33 mouse cellular contexts compared by ENCODE assay signal in genomic region chr11:45966896-45967295, GRCm38 (mm10). TPM values are rescaled to one million over a fixed set of nuclear protein-coding genes. Genes with fewer than 3 reads are reported as not detected.
DNase-seq lines count a peak whose midpoint lies in the region; ATAC-seq and TF ChIP-seq lines count a peak whose summit lies in the region.
"Had no signal": no experiment of that assay in that cellular context is flagged by ENCODE, and none has a peak within 500 bp of the region (broad histone marks: within the 10 kb centered on the region; RNA-seq: fewer than 3 reads in every experiment).

No protein-coding gene starts in this region.

- H3K4me1 ChIP-seq in lung, postnatal 0 days (ENCODE audit: insufficient read depth, low read depth, low read length), result no peaks in the 10 kb centered on the region
- no peaks in the 10 kb centered on the region for H3K4me1 ChIP-seq in embryonic fibroblast, embryonic 13.5 days (ENCODE audit: control insufficient read depth, insufficient read depth, low read length)
- no peaks in the 10 kb centered on the region for H3K4me1 ChIP-seq in hindbrain, embryonic 10.5 days (replicated peaks)
- H3K4me1 ChIP-seq: embryonic facial prominence, embryonic 10.5 days; embryonic facial prominence, embryonic 13.5 days; forebrain, embryonic 10.5 days; forebrain, embryonic 13.5 days; heart, embryonic 10.5 days; heart, embryonic 13.5 days; hindbrain, embryonic 12.5 days; hindbrain, embryonic 15.5 days had no signal

- ATAC-seq in lung, postnatal 0 days, result no peak
- no peak for ATAC-seq in megakaryocyte, adult 5-6 weeks (ENCODE audit: poor library complexity, severe bottlenecking)
- ATAC-seq: activated CD4-positive, CD25-positive, alpha-beta regulatory T cell, adult 4 months; forebrain, embryonic 13.5 days; forebrain, embryonic 16.5 days had no signal

- H3K27ac ChIP-seq in lung, postnatal 0 days (ENCODE audit: low read length), result no peak overlapping the region
- peak overlapping the region; percentile 80 for H3K27ac ChIP-seq in embryonic fibroblast, embryonic 13.5 days (ENCODE audit: insufficient read depth, low read length)
- H3K27ac ChIP-seq in hindbrain, embryonic 10.5 days, result no peak overlapping the region
- no peak overlapping the region for H3K27ac ChIP-seq in left cerebral cortex, adult 2 months
- H3K27ac ChIP-seq: embryonic facial prominence, embryonic 10.5 days; embryonic facial prominence, embryonic 13.5 days; forebrain, embryonic 10.5 days; forebrain, embryonic 13.5 days; heart, embryonic 10.5 days; heart, embryonic 13.5 days; hindbrain, embryonic 12.5 days; hindbrain, embryonic 15.5 days had no signal

- no peak overlapping the region for H3K4me2 ChIP-seq in lung, postnatal 0 days (replicated peaks; ENCODE audit: low read depth, low read length)
- H3K4me2 ChIP-seq: embryonic facial prominence, embryonic 13.5 days; forebrain, embryonic 13.5 days; heart, embryonic 13.5 days; hindbrain, embryonic 12.5 days; hindbrain, embryonic 15.5 days had no signal

- TF ChIP-seq EP300 in lung, postnatal 0 days (IDR thresholded peaks at IDR 0.05), result no peak

- intact Hi-C loops in left cerebral cortex, adult 2 months (cut with DNase I), result no loop called here

- no peaks in the 10 kb centered on the region for H3K27me3 ChIP-seq in lung, postnatal 0 days (replicated peaks; ENCODE audit: insufficient read depth, low read length)
- no peaks in the 10 kb centered on the region for H3K27me3 ChIP-seq in hindbrain, embryonic 10.5 days (ENCODE audit: insufficient read depth, poor library complexity, severe bottlenecking)
- H3K27me3 ChIP-seq: embryonic facial prominence, embryonic 13.5 days; forebrain, embryonic 13.5 days; heart, embryonic 13.5 days; hindbrain, embryonic 12.5 days; hindbrain, embryonic 15.5 days had no signal

- TF ChIP-seq CTCF in lung, postnatal 0 days (IDR thresholded peaks at IDR 0.05), result no peak
- TF ChIP-seq CTCF in embryonic fibroblast, embryonic 13.5 days (IDR thresholded peaks at IDR 0.05; ENCODE audit: borderline replicate concordance, insufficient read depth, low read length), result no peak
- TF ChIP-seq CTCF in left cerebral cortex, adult 2 months (IDR thresholded peaks at IDR 0.05), result no peak

- no peaks in the 10 kb centered on the region for H3K9me3 ChIP-seq in lung, postnatal 0 days (ENCODE audit: low read length)
- no peaks in the 10 kb centered on the region for H3K9me3 ChIP-seq in hindbrain, embryonic 10.5 days
- H3K9me3 ChIP-seq: embryonic facial prominence, embryonic 10.5 days; embryonic facial prominence, embryonic 13.5 days; forebrain, embryonic 10.5 days; forebrain, embryonic 13.5 days; heart, embryonic 10.5 days; heart, embryonic 13.5 days; hindbrain, embryonic 12.5 days; hindbrain, embryonic 15.5 days had no signal

- no peaks in the 10 kb centered on the region for H3K36me3 ChIP-seq in lung, postnatal 0 days (ENCODE audit: insufficient read depth, low read length)
- no peaks in the 10 kb centered on the region for H3K36me3 ChIP-seq in hindbrain, embryonic 10.5 days
- H3K36me3 ChIP-seq: embryonic facial prominence, embryonic 10.5 days; embryonic facial prominence, embryonic 13.5 days; forebrain, embryonic 10.5 days; heart, embryonic 10.5 days; heart, embryonic 13.5 days; hindbrain, embryonic 12.5 days; hindbrain, embryonic 15.5 days had no signal

- no peak overlapping the region for H3K9ac ChIP-seq in lung, postnatal 0 days (replicated peaks; ENCODE audit: low read depth)
- H3K9ac ChIP-seq: embryonic facial prominence, embryonic 13.5 days; forebrain, embryonic 13.5 days; heart, embryonic 13.5 days; hindbrain, embryonic 12.5 days; hindbrain, embryonic 15.5 days had no signal

- 74% methylated on average over 4 of the region's 4 CpGs for WGBS in lung, postnatal 0 days
- 87% methylated on average over 4 of the region's 4 CpGs for WGBS in hindbrain, embryonic 10.5 days

- TF ChIP-seq POLR2A in embryonic fibroblast, embryonic 13.5 days (IDR thresholded peaks at IDR 0.05; ENCODE audit: low read depth, low read length), result no peak

- no peak overlapping the region for H3K4me3 ChIP-seq in lung, postnatal 0 days (ENCODE audit: low read depth, low read length)
- no peak overlapping the region for H3K4me3 ChIP-seq in embryonic fibroblast, embryonic 13.5 days (ENCODE audit: insufficient read depth, low read length)
- no peak overlapping the region for H3K4me3 ChIP-seq in hindbrain, embryonic 10.5 days
- no peak overlapping the region for H3K4me3 ChIP-seq in left cerebral cortex, adult 2 months
- H3K4me3 ChIP-seq: embryonic facial prominence, embryonic 10.5 days; embryonic facial prominence, embryonic 13.5 days; forebrain, embryonic 10.5 days; forebrain, embryonic 13.5 days; heart, embryonic 10.5 days; heart, embryonic 13.5 days; hindbrain, embryonic 12.5 days; hindbrain, embryonic 15.5 days had no signal

- peak; percentile 7 for DNase-seq in lung, postnatal 0 days (ENCODE audit: low spot score)
- DNase-seq in lung, postnatal 14 days, result no peak
- peak; percentile 66 for DNase-seq in NIH3T3 (ENCODE audit: low read depth)
- no peak for DNase-seq in hindbrain, embryonic 10.5 days (ENCODE audit: low spot score)
- DNase-seq in left cerebral cortex, adult 2 months (ENCODE audit: extremely low spot score in 1 of 2, low spot score in 2 of 2), result no peak
- DNase-seq: adrenal gland, postnatal 10 days; adrenal gland, postnatal 36 days; B cell, adult 2 months; cerebellum, adult 11 months; cerebellum, adult 2 months; cerebellum, adult 9-11 months; cerebellum, postnatal 25 days; embryo, embryonic 11 days; gastrocnemius, postnatal 25 days; heart, adult 18-20 months; heart, postnatal 14 days; heart, postnatal 4 days had no signal

RNA-seq across cellular contexts. Expression of gene Thg1l, which starts 11.6 kb away (rescaled TPM):
- polyA plus RNA-seq in lung, postnatal 0 days (2015; fragmentation: Nextera tagmentation; extraction: Ambion mirVana), result 6.0 and 6.9 TPM in 2 replicates
- polyA plus RNA-seq in embryonic fibroblast, embryonic 13.5 days (2011; ENCODE audit: insufficient read length, low read depth, missing spikeins), result 16.9 and 18.0 TPM in 2 replicates
- 13.5 and 15.6 TPM in 2 replicates for polyA plus RNA-seq in hindbrain, embryonic 10.5 days (2016; fragmentation: Nextera tagmentation; extraction: Ambion mirVana)
- total RNA-seq in left cerebral cortex, adult 2 months (2021), result 10 to 100 TPM; 10.4 to 12.2 TPM
- total RNA-seq in megakaryocyte, adult 5-6 weeks (2015), result 6.1 and 9.8 TPM in 2 replicates
- 12.8 and 13.0 TPM in 2 replicates for total RNA-seq in megakaryocyte, adult 5-6 weeks (2017)

RNA-seq across cellular contexts. Expression of gene Sox30, which starts 13.2 kb away (rescaled TPM):
- polyA plus RNA-seq in lung, postnatal 0 days (2015; fragmentation: Nextera tagmentation; extraction: Ambion mirVana), result 0.11 and 0.23 TPM in 2 replicates
- not detected in 2 replicates for polyA plus RNA-seq in embryonic fibroblast, embryonic 13.5 days (2011; ENCODE audit: insufficient read length, low read depth, missing spikeins)
- 0.14 TPM in 1 of 2 replicates, not detected in the other for polyA plus RNA-seq in hindbrain, embryonic 10.5 days (2016; fragmentation: Nextera tagmentation; extraction: Ambion mirVana)
- under 1 TPM; 0.12 to 0.25 TPM for total RNA-seq in left cerebral cortex, adult 2 months (2021)
- total RNA-seq in megakaryocyte, adult 5-6 weeks (2015), result not detected in 2 replicates
- total RNA-seq in megakaryocyte, adult 5-6 weeks (2017), result not detected in 2 replicates
- total RNA-seq: common myeloid progenitor, adult 5-6 weeks; gastrocnemius, adult 8-10 months; gastrocnemius, postnatal 25 days; MEL had no signal
- polyA plus RNA-seq: activated CD4-positive, CD25-positive, alpha-beta regulatory T cell, adult 4 months; forebrain, embryonic 10.5 days; forebrain, embryonic 13.5 days; forebrain, embryonic 16.5 days; heart, embryonic 16.5 days had no signal

RNA-seq across cellular contexts. Expression of gene Lsm11, which starts 22.2 kb away (rescaled TPM):
- 3.0 and 3.2 TPM in 2 replicates for polyA plus RNA-seq in lung, postnatal 0 days (2015; fragmentation: Nextera tagmentation; extraction: Ambion mirVana)
- 6.8 and 7.9 TPM in 2 replicates for polyA plus RNA-seq in embryonic fibroblast, embryonic 13.5 days (2011; ENCODE audit: insufficient read length, low read depth, missing spikeins)
- polyA plus RNA-seq in hindbrain, embryonic 10.5 days (2016; fragmentation: Nextera tagmentation; extraction: Ambion mirVana), result 8.0 and 8.7 TPM in 2 replicates
- 10 to 100 TPM; 25.4 to 26.6 TPM for total RNA-seq in left cerebral cortex, adult 2 months (2021)
- 4.1 and 5.8 TPM in 2 replicates for total RNA-seq in megakaryocyte, adult 5-6 weeks (2015)
- 2.8 and 2.9 TPM in 2 replicates for total RNA-seq in megakaryocyte, adult 5-6 weeks (2017)

Comparison
In these comparisons a context has a peak if more than half of its experiments do, and no peak if none do; other contexts are left out.
1. DNase-seq: peak in lung, postnatal 0 days (single experiment) and NIH3T3 (single experiment); none in lung, postnatal 14 days (single experiment), hindbrain, embryonic 10.5 days (single experiment) and left cerebral cortex, adult 2 months (0 of 2).